Mouse (Mus musculus) thymus, postnatal 14 days (tissue): ENCODE data around the gene Map3k7cl.

ENCODE experiments used
- DNase-seq: peaks from one replicate; pipeline ENCODE4 v3.0.0; 2021

The Map3k7cl gene

GRCm38 (mm10) chr16:87644111-87644770 is 91.1 kb downstream of the Map3k7cl start:
- no peak for DNase-seq
